Mouse (Mus musculus) liver, embryonic 11.5 days (tissue): ENCODE measurements at regions not wholly inside any gene's neighbourhood (a gene's known extent, or its start where the extent isn't known, plus 50 kb on each side); places are given as distances from the start of the nearest gene placed in this dataset.

Experiments
- ATAC-seq: fragments of 200-750 bp; cut with Nextera tagmentation; replicated peaks from 2 replicates; pipeline ENCODE4 v1.8.0; 2017; ENCODE audit warnings: moderate number of reproducible peaks, mild to moderate bottlenecking, moderate TSS enrichment, moderate library complexity; ENCODE audit not compliant: low FRiP score
- DNase-seq: peaks from one replicate; pipeline ENCODE4 v3.0.0-alpha.2; 2017; ENCODE audit warnings: low spot score
- H3K27ac ChIP-seq: fragments of 300-500 bp; sonication (generic); 2 replicates; pipeline ENCODE4 v1.5.1; 2014; ENCODE audit warnings: mild to moderate bottlenecking, low read depth, low read length, control low read depth
- H3K27me3 ChIP-seq: fragments of 300-500 bp; sonication (generic); replicated peaks from 2 replicates; pipeline ENCODE4 v1.6.1; 2014; ENCODE audit warnings: low read length, mixed read lengths; ENCODE audit not compliant: control insufficient read depth, insufficient read depth
- H3K36me3 ChIP-seq: fragments of 300-500 bp; sonication (generic); 2 replicates; pipeline ENCODE4 v1.6.1; 2014; ENCODE audit warnings: mild to moderate bottlenecking, low read length, moderate library complexity, mixed read lengths; ENCODE audit not compliant: control insufficient read depth, insufficient read depth
- H3K4me1 ChIP-seq: fragments of 300-500 bp; sonication (generic); replicated peaks from 2 replicates; pipeline ENCODE4 v1.6.1; 2014; ENCODE audit warnings: low read length, mixed read lengths; ENCODE audit not compliant: control insufficient read depth, insufficient read depth
- H3K4me2 ChIP-seq: fragments of 300-500 bp; sonication (generic); 2 replicates; pipeline ENCODE4 v1.6.1; 2014; ENCODE audit warnings: mild to moderate bottlenecking, control low read depth, moderate library complexity
- H3K4me3 ChIP-seq: fragments of 300-500 bp; sonication (generic); 2 replicates; pipeline ENCODE4 v1.5.1; 2014; ENCODE audit warnings: low read depth, low read length, control low read depth
- H3K9ac ChIP-seq: fragments of 300-500 bp; sonication (generic); 2 replicates; pipeline ENCODE4 v1.6.1; 2014; ENCODE audit warnings: low read depth, low read length, control low read depth
- H3K9me3 ChIP-seq: fragments of 300-500 bp; sonication (generic); 2 replicates; pipeline ENCODE4 v1.6.1; 2016; ENCODE audit warnings: low read length, inconsistent platforms, mixed read lengths; ENCODE audit not compliant: control insufficient read depth
- WGBS: fragments of 180-500 bp; shearing (Covaris S2); extraction: QIAGEN DNeasy Blood & Tissue Kit; methylation state at CpG from one replicate; pipeline ENCODE4 v1.1.7; 2014; 5-methylcytosine and 5-hydroxymethylcytosine counted together

DNA sequence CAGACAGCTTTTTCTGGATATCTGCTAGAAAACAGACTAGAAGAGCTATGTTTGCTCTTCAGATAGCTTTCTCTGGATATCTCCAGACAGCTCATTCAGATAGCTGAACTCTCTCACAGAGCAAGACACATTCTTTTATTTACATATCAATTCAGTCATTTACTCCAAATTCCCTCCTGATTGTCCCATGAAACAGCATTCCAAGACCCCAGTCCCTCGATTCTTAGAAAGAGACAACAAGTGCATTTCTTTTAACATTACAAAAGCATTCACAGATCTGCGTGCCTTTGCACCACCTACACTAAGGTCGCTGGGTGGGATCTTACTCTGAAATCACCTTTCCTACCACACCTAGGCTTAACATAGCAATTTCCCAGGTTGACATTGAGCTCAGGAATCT lies 1039.5 kb upstream of the Ddx18 start:
- Histone ChIP-seq H3K4me3 (no peak overlapping the region), H3K9me3 (no peaks in the 10 kb centered on the region), H3K9ac (no peak overlapping the region), H3K27ac (no peak overlapping the region), H3K4me2 (no peak overlapping the region), H3K36me3 (no peaks in the 10 kb centered on the region), H3K4me1 (no peaks in the 10 kb centered on the region), H3K27me3 (no peaks in the 10 kb centered on the region)
- DNase-seq (no peak), ATAC-seq (no peak)
- WGBS, result 70% methylated on average over 3 of the region's 3 CpGs

GRCm38 (mm10) chr1:122575954-122576353 lies 1008.2 kb upstream of the Ddx18 start:
- Histone ChIP-seq H3K9ac (no peak overlapping the region), H3K27me3 (no peaks in the 10 kb centered on the region), H3K27ac (no peak overlapping the region), H3K36me3 (no peaks in the 10 kb centered on the region), H3K4me1 (no peaks in the 10 kb centered on the region), H3K9me3 (no peaks in the 10 kb centered on the region), H3K4me2 (no peak overlapping the region), H3K4me3 (no peak overlapping the region)
- DNase-seq (no peak), ATAC-seq (no peak)
- 60% methylated on average over 4 of the region's 4 CpGs for WGBS

- Histone ChIP-seq H3K9me3 (no peaks in the 10 kb centered on the region), H3K27ac (no peak overlapping the region), H3K36me3 (no peaks in the 10 kb centered on the region), H3K9ac (no peak overlapping the region), H3K27me3 (no peaks in the 10 kb centered on the region), H3K4me2 (no peak overlapping the region), H3K4me1 (no peaks in the 10 kb centered on the region), H3K4me3 (no peak overlapping the region)
- ATAC-seq, result no peak
- DNase-seq, result no peak
- WGBS, result 95% methylated on average over 1 of the region's 1 CpGs
Measured at GRCm38 (mm10) chr1:122551596-122551995, 983.8 kb upstream of the Ddx18 start.

GRCm38 (mm10) chr1:122509580-122509979 lies 941.8 kb upstream of the Ddx18 start:
- 74% methylated on average over 2 of the region's 2 CpGs for WGBS
- DNase-seq, result no peak
- Histone ChIP-seq H3K4me1 (no peaks in the 10 kb centered on the region), H3K27me3 (no peaks in the 10 kb centered on the region), H3K9ac (no peak overlapping the region), H3K27ac (no peak overlapping the region), H3K4me3 (no peak overlapping the region), H3K9me3 (no peaks in the 10 kb centered on the region), H3K36me3 (no peaks in the 10 kb centered on the region), H3K4me2 (no peak overlapping the region)
- ATAC-seq, result no peak

- WGBS, result 60% methylated on average over 4 of the region's 4 CpGs
Measured at GRCm38 (mm10) chr1:122501707-122502106, 933.9 kb upstream of the Ddx18 start.

DNA sequence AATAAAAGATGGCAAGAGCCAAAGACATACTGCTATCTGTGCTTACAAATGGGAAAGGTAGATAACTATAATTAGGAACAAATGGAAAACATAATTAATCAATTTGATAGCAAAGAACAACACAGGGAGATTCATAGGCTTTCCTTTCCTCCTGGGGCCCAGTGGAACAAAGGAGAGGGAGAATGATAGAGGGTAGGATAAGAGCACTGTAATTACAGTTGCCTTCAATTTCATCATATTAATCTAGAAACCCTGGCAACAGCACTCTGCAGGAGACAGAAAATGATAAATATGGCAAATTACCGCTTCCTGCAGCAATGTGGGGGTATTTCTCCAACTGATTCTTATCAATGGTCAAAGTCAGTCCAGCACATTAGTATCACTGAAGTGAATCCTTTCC lies 910.2 kb upstream of the Ddx18 start:
- no peak overlapping the region for H3K4me3 ChIP-seq
- no peak for ATAC-seq
- WGBS, result 75% methylated on average over 1 of the region's 1 CpGs

More at GRCm38 (mm10) chr1:122501707-122502106, 933.9 kb upstream of the Ddx18 start:
- ATAC-seq, result no peak
- Histone ChIP-seq H3K4me1 (no peaks in the 10 kb centered on the region), H3K27ac (no peak overlapping the region), H3K9me3 (no peaks in the 10 kb centered on the region), H3K36me3 (no peaks in the 10 kb centered on the region), H3K9ac (no peak overlapping the region), H3K4me2 (no peak overlapping the region), H3K27me3 (no peaks in the 10 kb centered on the region), H3K4me3 (no peak overlapping the region)
- DNase-seq, result no peak

GRCm38 (mm10) chr1:122463931-122464330 lies 896.1 kb upstream of the Ddx18 start:
- no peak overlapping the region for H3K9ac ChIP-seq
- H3K27me3 ChIP-seq, result no peaks in the 10 kb centered on the region
- no peak for DNase-seq
- no peak overlapping the region for H3K4me2 ChIP-seq
- H3K27ac ChIP-seq, result no peak overlapping the region
- no peaks in the 10 kb centered on the region for H3K4me1 ChIP-seq
- no peak for ATAC-seq
- H3K36me3 ChIP-seq, result no peaks in the 10 kb centered on the region
- no peaks in the 10 kb centered on the region for H3K9me3 ChIP-seq
- no peak overlapping the region for H3K4me3 ChIP-seq
- WGBS, result 69% methylated on average over 3 of the region's 3 CpGs

More for the DNA sequence above, 910.2 kb upstream of the Ddx18 start:
- H3K4me2 ChIP-seq, result no peak overlapping the region
- H3K9me3 ChIP-seq, result no peaks in the 10 kb centered on the region
- H3K27me3 ChIP-seq, result no peaks in the 10 kb centered on the region
- DNase-seq, result no peak
- no peak overlapping the region for H3K9ac ChIP-seq
- no peaks in the 10 kb centered on the region for H3K4me1 ChIP-seq
- H3K36me3 ChIP-seq, result no peaks in the 10 kb centered on the region
- no peak overlapping the region for H3K27ac ChIP-seq

- no peak for ATAC-seq
- no peak overlapping the region for H3K4me2 ChIP-seq
- WGBS, result 74% methylated on average over 2 of the region's 2 CpGs
Measured at GRCm38 (mm10) chr1:122459056-122459455, 891.3 kb upstream of the Ddx18 start.

GRCm38 (mm10) chr1:122454881-122455280 lies 887.1 kb upstream of the Ddx18 start:
- Histone ChIP-seq H3K4me3 (no peak overlapping the region), H3K9me3 (no peaks in the 10 kb centered on the region), H3K4me2 (no peak overlapping the region), H3K27me3 (no peaks in the 10 kb centered on the region), H3K4me1 (no peaks in the 10 kb centered on the region), H3K27ac (no peak overlapping the region), H3K9ac (no peak overlapping the region), H3K36me3 (no peaks in the 10 kb centered on the region)
- ATAC-seq (no peak), DNase-seq (no peak)
- WGBS, result 77% methylated on average over 4 of the region's 4 CpGs

More at GRCm38 (mm10) chr1:122459056-122459455, 891.3 kb upstream of the Ddx18 start:
- Histone ChIP-seq H3K4me3 (no peak overlapping the region), H3K27me3 (no peaks in the 10 kb centered on the region), H3K9me3 (no peaks in the 10 kb centered on the region), H3K27ac (no peak overlapping the region), H3K9ac (no peak overlapping the region), H3K4me1 (no peaks in the 10 kb centered on the region), H3K36me3 (no peaks in the 10 kb centered on the region)
- no peak for DNase-seq
